Mouse (Mus musculus) right cerebral cortex, postnatal 25 days (tissue): ENCODE data around the gene Mtmr6.
"Not testable (repeated sequence)": the region's sequence is repeated elsewhere in the genome, so short reads cannot be mapped to it uniquely, and the experiment has no call there.

Experiments used
- DNase-seq: peaks from one replicate; pipeline ENCODE4 v3.0.0; 2022

Mtmr6 gene

DNA sequence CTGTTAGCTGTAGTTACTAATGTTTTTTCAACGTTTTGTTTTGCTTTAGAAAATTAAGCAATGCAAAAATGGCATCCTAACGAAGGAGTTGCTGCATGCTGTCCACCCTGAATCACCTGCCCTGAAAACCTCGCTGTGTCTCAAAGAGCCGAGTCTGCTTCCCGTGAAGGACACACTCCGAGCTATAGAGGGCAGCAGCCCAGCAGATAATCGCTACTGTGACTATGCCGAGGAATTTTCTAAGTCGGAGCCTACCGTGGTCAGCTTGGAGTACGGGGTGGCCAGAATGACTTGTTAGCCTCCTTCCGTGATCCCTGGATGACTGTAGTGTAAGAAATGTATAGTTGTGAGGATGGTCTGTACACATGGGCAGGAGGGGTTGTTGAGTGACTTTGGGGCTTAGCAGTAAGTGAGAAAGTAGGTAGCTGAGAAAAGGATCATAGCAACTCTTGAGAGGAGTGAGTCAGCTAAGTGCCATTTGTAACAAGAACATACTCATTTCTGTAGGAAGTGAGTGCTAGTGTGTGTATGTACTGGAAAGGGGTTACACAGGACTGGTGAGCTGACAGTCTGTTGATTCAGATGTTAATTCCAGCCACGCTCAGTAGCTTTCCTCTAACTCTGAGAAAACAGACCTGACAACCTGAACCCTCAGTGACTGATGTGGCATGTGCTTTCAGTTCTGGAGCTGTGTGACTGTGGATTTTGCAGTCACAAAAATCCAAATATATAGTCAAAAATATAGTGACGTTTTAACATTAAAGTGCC lies 35.4 kb downstream of the Mtmr6 start:
- no peak for DNase-seq

GRCm38 (mm10) chr14:60301024-60301423 lies 36.0 kb downstream of the Mtmr6 start:
- DNase-seq, result no peak

- no peak for DNase-seq
Observed at GRCm38 (mm10) chr14:60302441-60302840, 37.4 kb downstream of the Mtmr6 start.

- no peak for DNase-seq
Observed at GRCm38 (mm10) chr14:60304441-60305220, 39.6 kb downstream of the Mtmr6 start.

DNA sequence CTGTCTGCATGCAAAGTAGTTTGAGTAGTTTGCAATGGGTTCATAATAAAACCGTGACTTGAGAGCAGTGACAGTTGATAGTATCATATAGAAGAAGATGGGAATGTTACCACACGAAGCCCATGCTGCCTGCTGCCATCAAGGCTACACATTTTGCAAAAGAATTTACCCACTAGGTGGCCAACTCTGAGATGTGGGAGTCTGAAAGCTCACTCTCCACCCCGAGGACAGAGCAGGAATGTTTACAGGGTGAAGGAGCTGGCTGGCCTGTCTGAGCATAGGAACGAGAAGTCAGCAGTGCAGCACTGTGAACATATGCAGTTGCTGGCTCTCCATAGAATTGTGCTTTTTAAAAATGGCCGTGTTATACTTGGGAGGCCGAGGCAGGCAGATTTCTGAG lies 43.1 kb downstream of the Mtmr6 start:
- no peak for DNase-seq

- DNase-seq, result no peak
Observed at GRCm38 (mm10) chr14:60310691-60311090, 45.7 kb downstream of the Mtmr6 start.

DNA sequence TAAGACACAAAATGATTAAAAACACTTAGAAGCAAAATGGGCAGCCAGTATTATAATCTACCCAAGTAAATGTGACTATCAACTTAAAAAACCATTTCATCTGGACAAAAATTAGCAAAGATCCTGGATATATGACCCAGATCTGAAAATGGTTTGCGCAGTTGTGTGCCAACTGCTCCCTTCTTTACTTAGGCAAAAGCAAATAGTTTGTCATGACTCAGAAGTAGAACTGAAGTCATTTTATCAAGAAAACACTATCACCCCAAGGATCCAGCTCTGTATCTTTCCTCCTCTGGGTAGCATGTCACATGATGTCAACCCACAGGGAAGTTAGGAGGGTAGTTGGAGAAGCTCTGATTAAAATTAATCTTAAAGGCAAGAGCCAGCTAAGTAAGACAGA lies 54.2 kb downstream of the Mtmr6 start:
- DNase-seq, result no peak

- DNase-seq, result no peak
Observed at GRCm38 (mm10) chr14:60320813-60321212, 55.8 kb downstream of the Mtmr6 start.

GRCm38 (mm10) chr14:60340001-60340400 lies 75.0 kb downstream of the Mtmr6 start:
- DNase-seq, result not testable (repeated sequence)

DNA sequence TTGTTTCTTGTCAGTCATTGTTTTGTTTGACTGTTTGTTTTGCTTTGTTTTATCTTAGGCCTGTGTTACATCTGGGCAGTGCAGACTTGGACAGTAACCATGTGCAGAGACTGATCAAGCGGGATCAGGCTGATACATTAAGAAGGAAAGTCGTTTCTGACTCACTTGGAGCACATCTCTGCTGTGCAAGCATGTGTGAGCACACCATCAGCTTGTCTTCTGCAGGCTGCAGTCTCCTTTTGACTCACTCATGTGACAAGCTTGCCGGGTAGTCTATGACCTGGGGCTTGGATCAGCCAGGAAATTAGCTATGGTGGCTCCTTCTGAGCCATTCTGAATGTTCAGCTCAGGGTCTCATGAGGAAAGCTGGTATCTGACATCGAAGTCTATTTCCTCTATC lies 75.5 kb downstream of the Mtmr6 start:
- DNase-seq, result no peak

DNA sequence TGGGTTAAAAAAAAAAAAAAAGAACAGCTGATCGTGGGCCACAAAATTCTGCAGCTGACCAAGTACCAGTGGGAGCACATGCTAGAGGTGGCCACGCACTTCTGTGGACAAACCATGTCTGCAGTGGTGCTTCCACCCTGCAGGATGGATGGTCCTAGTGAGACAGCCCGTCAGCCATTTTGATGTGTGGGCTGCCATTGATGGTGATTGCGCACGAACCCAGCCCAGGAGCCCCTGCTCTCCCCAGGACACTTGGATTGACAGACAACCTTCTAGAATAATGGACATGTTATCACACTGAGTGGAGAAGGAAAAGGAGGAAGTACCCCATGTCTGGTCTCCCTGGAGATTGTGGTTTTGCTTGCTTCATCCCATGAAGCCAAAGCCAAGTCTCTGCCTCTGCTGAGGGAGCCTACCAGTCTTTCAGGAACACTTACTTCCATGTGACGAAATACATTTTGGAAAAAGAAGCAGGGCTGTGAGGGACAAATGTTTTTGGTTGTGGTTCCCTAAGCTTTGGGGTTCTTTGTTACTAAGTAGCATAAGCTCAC lies 80.4 kb downstream of the Mtmr6 start:
- DNase-seq, result no peak
